Mouse (Mus musculus): ENCODE results near the gene Cntnap3. TPM values are rescaled to one million over a fixed set of nuclear protein-coding genes. Genes with fewer than 3 reads are reported as not detected.

Gene Cntnap3
- not detected for polyA plus RNA-seq (2012; fragmentation: generic; extraction: Trizol)

GRCm38 (mm10) chr13:64903585-64904208, at the start of gene Cntnap3:
Gene Cntnap3, minus strand, starts transcription at chr13:64903955.

GRCm38 (mm10) chr13:64917191-64917590, 13.4 kb upstream of the Cntnap3 start, which contains the start of gene Spata31:
Gene Spata31, plus strand, starts transcription at chr13:64917406.

Other genes starting within 250 kb of the Cntnap3 start
- gene Spata31, start 13.5 kb upstream of the Cntnap3 start, polyA plus RNA-seq (2012; fragmentation: generic; extraction: Trizol), result not detected
- gene Spata31d1c, start 129.1 kb upstream of the Cntnap3 start, polyA plus RNA-seq (2012; fragmentation: generic; extraction: Trizol), result not detected
- gene Prss47, start 148.8 kb upstream of the Cntnap3 start, polyA plus RNA-seq (2012; fragmentation: generic; extraction: Trizol), result not detected
- gene Mfsd14b, start 209.0 kb upstream of the Cntnap3 start, polyA plus RNA-seq (2012; fragmentation: generic; extraction: Trizol), result 1 to 10 TPM in 1 of 2 experiments, under 1 TPM in 1; 0.59 to 8.1 TPM
- gene Olfr465-ps1, start 234.1 kb upstream of the Cntnap3 start, polyA plus RNA-seq (2012; fragmentation: generic; extraction: Trizol), result not detected
- gene Olfr466, start 246.3 kb upstream of the Cntnap3 start, polyA plus RNA-seq (2012; fragmentation: generic; extraction: Trizol), result not detected